Mouse (Mus musculus) liver, adult 2 months (tissue): ENCODE measurements around the gene Dusp13.

Experiments
- CTCF ChIP-seq: fragments of 200-500 bp; IDR thresholded peaks from 2 replicates; pipeline ENCODE4 v1.5.1; 2011; ENCODE audit warnings: low read depth, low read length, control low read depth
- POLR2A ChIP-seq: fragments of 200-500 bp; IDR thresholded peaks from 2 replicates; pipeline ENCODE4 v1.6.1; 2011; ENCODE audit warnings: low read length, control low read depth; ENCODE audit not compliant: insufficient read depth; ENCODE audit errors: extremely low read depth

DNA sequence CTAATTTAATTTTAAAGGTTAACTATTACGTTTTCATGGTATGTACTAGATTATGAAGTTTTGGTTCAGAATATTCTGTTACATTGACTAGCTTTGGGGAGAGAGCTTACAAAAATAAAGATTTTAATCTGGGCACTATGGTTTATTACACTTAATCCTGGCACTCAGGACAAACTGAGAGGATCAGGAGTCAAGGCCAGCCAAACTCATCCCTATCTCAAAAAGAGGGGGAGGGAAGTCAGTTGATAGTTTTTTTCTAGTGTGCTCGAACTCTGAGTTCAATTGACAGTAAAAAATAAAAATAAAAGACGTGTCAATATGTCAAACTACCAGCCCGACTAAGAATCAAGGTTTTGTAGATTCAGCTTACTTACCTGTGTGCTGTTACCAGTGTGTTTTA, 2.4 kb upstream of the Dusp13 start:
- TF ChIP-seq CTCF (no peak), POLR2A (no peak)
